Mouse (Mus musculus): ENCODE results near the gene Fam84a. TPM values are rescaled to one million over a fixed set of nuclear protein-coding genes. Genes with fewer than 3 reads are reported as not detected.

The Fam84a gene
- polyA plus RNA-seq (2015; fragmentation: Nextera tagmentation; extraction: Ambion mirVana) = 7.8 and 9.7 TPM in 2 replicates

DNA sequence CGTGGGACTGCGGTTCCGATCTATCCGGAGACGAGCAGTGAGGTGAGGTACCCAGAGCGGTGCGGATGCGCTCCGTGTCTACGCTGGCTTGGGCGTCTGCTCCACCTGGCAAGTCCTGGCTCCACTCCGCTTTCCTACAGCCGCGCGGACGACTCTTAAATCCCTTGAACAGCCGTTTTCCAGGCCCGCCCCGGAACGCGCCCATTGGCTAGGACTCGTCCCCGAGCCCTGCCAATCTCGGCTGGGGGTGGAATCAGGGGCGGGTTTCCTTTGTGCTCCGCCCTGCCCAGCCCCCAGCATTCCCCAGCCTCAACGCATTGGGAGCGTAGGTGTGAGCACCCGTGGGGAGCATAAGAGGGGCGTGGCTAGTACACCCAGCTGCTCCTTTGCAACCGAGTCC, at the start of gene Fam84a:
TSS of gene Fam84a (minus strand) at position 134 of the 400 bp plus-strand sequence.
- Histone ChIP-seq H3K9ac (replicated peaks; ENCODE audit: low read length) (peak within 1 kb of the TSS; percentile 68), H3K27me3 (ENCODE audit: insufficient read depth, low read length) (peaks cover 28% of the 10 kb centered on the region), H3K9me3 (ENCODE audit: low read length) (no peaks in the 10 kb centered on the region), H3K4me2 (replicated peaks; ENCODE audit: low read depth, low read length) (peak within 1 kb of the TSS; percentile 91), H3K4me1 (ENCODE audit: insufficient read depth, low read length) (peaks cover 27% of the 10 kb centered on the region), H3K27ac (ENCODE audit: low read length) (no peak within 1 kb of the TSS), H3K36me3 (ENCODE audit: insufficient read depth, low read length) (no peaks in the 10 kb centered on the region), H3K4me3 (ENCODE audit: low read length) (peak within 1 kb of the TSS; percentile 69)
- under 1% methylated on average over 31 of the region's 31 CpGs for WGBS
- peak; percentile 97 for ATAC-seq (ENCODE audit: low FRiP score, low TSS enrichment)

DNA sequence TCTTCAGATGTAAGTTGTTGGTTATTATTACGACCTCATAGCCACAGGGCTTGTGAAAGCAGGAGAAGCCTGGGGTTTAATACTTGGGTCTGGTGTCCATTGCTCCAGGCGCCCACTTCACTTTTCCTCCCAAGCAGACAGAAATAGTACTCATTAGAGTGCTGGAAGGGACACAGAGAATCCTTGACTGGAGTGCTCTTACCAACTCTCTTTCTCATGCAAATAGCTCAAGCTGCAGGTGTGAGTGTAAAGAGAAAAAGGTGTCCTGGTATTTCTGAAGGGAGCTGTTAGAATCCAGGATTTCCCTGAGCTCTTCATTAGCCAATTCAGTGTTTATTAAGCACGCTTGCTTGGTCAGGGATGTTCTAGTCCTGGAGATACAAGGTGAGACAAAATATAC, 43.6 kb upstream of the Fam84a start:
- Histone ChIP-seq H3K4me1 (ENCODE audit: insufficient read depth, low read length) (no peaks in the 10 kb centered on the region), H3K27me3 (ENCODE audit: insufficient read depth, low read length) (no peaks in the 10 kb centered on the region), H3K4me3 (ENCODE audit: low read length) (no peak overlapping the region), H3K36me3 (ENCODE audit: insufficient read depth, low read length) (no peaks in the 10 kb centered on the region), H3K27ac (ENCODE audit: low read length) (no peak overlapping the region), H3K9ac (replicated peaks; ENCODE audit: low read length) (no peak overlapping the region), H3K4me2 (replicated peaks; ENCODE audit: low read depth, low read length) (no peak overlapping the region), H3K9me3 (ENCODE audit: low read length) (no peaks in the 10 kb centered on the region)
- WGBS = 75% methylated on average over 3 of the region's 3 CpGs
- ATAC-seq (ENCODE audit: low FRiP score, low TSS enrichment) = no peak

DNA sequence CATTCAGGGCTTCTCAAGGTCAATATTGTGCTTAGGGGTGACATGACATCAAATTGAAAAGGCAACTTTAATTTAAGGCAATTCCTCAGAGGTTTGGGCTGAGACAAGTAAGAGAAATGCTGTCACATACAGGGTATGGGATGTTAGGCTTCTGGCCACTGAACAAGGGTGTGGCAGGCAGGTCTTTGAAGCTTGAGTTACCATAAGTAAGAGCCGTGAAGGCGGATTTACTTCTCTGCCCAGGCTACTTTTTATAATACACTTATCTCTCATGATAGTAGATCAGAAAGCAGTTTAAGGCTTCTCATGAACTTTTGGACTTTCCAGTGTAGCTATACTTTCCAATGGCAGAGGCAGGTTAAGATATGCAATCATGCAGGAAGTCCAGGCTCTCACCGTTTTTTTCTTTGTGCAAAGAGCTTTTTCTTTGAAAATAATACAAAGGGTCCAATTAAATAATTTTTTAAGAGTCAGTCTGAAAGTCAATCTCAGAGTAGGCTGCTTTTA, 34.9 kb upstream of the Fam84a start:
- no peak for ATAC-seq (ENCODE audit: low FRiP score, low TSS enrichment)
- 78% methylated on average over 3 of the region's 3 CpGs for WGBS
- Histone ChIP-seq H3K4me3 (ENCODE audit: low read length) (no peak overlapping the region), H3K36me3 (ENCODE audit: insufficient read depth, low read length) (no peaks in the 10 kb centered on the region), H3K9me3 (ENCODE audit: low read length) (no peaks in the 10 kb centered on the region), H3K4me2 (replicated peaks; ENCODE audit: low read depth, low read length) (no peak overlapping the region), H3K27ac (ENCODE audit: low read length) (no peak overlapping the region), H3K9ac (replicated peaks; ENCODE audit: low read length) (no peak overlapping the region), H3K4me1 (ENCODE audit: insufficient read depth, low read length) (no peaks in the 10 kb centered on the region), H3K27me3 (ENCODE audit: insufficient read depth, low read length) (no peaks in the 10 kb centered on the region)

DNA sequence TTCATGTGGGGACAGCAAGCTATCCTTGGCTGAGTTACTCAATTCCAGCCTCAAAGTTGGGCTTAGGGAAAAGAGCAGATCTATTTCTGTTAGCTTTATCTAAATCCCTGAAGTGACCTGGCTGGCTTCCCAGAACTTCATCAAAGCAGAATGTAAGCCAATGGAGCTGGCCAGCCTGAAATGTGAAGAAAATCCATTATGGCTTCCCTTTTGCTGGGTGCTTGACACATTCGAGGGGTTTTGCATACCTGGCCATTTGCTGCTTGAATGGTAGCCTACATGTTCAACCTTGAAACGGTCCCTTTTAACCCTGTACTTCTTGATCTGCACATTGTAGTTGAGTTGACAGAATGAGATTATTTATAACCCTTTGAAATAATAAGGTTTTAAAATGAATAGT, 13.9 kb upstream of the Fam84a start:
- Histone ChIP-seq H3K9me3 (ENCODE audit: low read length) (no peaks in the 10 kb centered on the region), H3K9ac (replicated peaks; ENCODE audit: low read length) (no peak overlapping the region), H3K27ac (ENCODE audit: low read length) (no peak overlapping the region), H3K27me3 (ENCODE audit: insufficient read depth, low read length) (no peaks in the 10 kb centered on the region), H3K4me2 (replicated peaks; ENCODE audit: low read depth, low read length) (no peak overlapping the region), H3K4me1 (ENCODE audit: insufficient read depth, low read length) (no peaks in the 10 kb centered on the region), H3K4me3 (ENCODE audit: low read length) (no peak overlapping the region), H3K36me3 (ENCODE audit: insufficient read depth, low read length) (no peaks in the 10 kb centered on the region)
- no peak for ATAC-seq (ENCODE audit: low FRiP score, low TSS enrichment)
- WGBS = 54% methylated on average over 2 of the region's 2 CpGs

DNA sequence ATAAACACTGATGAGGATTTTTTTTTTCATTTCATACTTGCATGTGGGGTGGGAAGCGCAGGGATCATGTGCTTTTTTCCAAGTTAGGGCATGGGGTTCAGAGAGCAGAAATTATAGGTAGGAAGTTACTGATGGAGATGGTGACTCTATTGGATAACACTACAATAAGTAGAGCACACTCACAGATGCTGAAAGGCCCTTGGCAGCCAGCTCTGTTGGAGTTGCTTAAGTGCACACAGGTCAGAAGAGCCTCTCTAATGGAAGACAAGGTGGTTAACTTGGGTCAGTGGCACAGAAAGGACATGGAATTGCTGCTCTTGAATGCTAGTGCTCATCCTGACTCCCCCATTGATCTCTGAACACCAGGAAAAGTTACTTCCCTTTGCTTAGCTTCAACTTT, 13.1 kb upstream of the Fam84a start:
- Histone ChIP-seq H3K27me3 (ENCODE audit: insufficient read depth, low read length) (no peaks in the 10 kb centered on the region), H3K4me3 (ENCODE audit: low read length) (no peak overlapping the region), H3K4me1 (ENCODE audit: insufficient read depth, low read length) (no peaks in the 10 kb centered on the region), H3K9me3 (ENCODE audit: low read length) (no peaks in the 10 kb centered on the region), H3K36me3 (ENCODE audit: insufficient read depth, low read length) (no peaks in the 10 kb centered on the region), H3K27ac (ENCODE audit: low read length) (no peak overlapping the region), H3K9ac (replicated peaks; ENCODE audit: low read length) (no peak overlapping the region), H3K4me2 (replicated peaks; ENCODE audit: low read depth, low read length) (no peak overlapping the region)
- ATAC-seq (ENCODE audit: low FRiP score, low TSS enrichment) = no peak
- WGBS = 100% methylated on average over 1 of the region's 1 CpGs

DNA sequence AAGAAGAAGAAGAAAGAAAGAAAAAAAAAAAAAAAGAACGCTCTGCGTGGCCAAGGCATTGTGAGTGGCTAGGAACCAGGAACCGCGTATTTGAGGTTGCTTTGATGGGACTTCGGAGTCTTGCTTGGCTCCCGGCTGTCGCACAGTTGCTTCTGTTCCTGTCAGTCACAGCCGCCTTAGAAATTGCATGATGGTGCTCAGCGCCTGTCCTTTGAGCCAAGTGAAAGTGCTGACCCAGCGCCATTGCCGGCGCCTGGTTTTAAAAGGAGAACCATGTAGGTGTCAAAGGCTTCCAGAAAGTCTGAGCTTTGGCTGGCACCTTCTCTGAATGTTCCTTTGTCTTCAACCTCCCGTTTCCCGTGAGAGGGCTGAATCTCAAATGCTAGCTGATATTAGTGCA, 572 bp upstream of the Fam84a start:
- ATAC-seq (ENCODE audit: low FRiP score, low TSS enrichment) = no peak
- Histone ChIP-seq H3K9ac (replicated peaks; ENCODE audit: low read length) (peak overlapping the region; percentile 56), H3K27ac (ENCODE audit: low read length) (no peak overlapping the region), H3K4me3 (ENCODE audit: low read length) (peak overlapping the region; percentile 69), H3K4me2 (replicated peaks; ENCODE audit: low read depth, low read length) (peak overlapping the region; percentile 91), H3K36me3 (ENCODE audit: insufficient read depth, low read length) (no peaks in the 10 kb centered on the region), H3K4me1 (ENCODE audit: insufficient read depth, low read length) (peaks cover 27% of the 10 kb centered on the region), H3K27me3 (ENCODE audit: insufficient read depth, low read length) (peaks cover 28% of the 10 kb centered on the region), H3K9me3 (ENCODE audit: low read length) (no peaks in the 10 kb centered on the region)
- WGBS = under 1% methylated on average over 14 of the region's 14 CpGs

DNA sequence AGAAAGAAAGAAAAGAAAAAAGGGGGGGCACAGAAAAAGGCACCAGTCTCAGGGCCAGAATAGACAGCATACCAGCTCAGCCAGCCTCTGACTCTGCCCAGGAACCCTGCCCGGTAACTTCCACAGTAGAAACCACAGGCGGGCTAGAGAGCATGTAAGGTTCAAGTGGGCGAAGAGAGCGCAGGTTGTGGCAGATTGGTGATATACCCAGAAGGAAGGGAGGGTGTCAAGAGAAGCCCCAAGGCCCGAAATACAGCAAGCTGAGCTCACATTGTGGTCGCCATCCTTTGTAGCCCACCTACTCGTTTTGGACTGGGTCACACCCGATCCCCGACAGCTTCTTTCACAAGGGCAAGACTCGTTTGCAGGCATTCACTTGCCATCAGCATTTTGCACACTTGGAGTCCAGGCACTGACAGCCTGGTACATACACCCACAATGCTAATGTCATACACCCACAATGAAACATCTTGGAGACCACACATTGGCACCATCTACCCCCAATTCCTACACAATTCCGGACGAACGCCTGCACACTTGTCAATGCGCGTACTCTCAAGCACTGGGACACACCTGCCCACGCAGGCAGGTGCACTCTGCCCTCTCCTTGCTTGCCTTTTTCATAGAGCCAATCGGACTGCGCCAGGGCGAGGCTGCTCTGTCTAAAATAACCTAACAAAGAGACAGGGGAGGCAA, 770 bp downstream of the Fam84a start:
- Histone ChIP-seq H3K27me3 (ENCODE audit: insufficient read depth, low read length) (peaks cover 28% of the 10 kb centered on the region), H3K4me1 (ENCODE audit: insufficient read depth, low read length) (peaks cover 27% of the 10 kb centered on the region), H3K4me2 (replicated peaks; ENCODE audit: low read depth, low read length) (peak overlapping the region; percentile 91), H3K36me3 (ENCODE audit: insufficient read depth, low read length) (no peaks in the 10 kb centered on the region), H3K4me3 (ENCODE audit: low read length) (peak overlapping the region; percentile 69), H3K27ac (ENCODE audit: low read length) (no peak overlapping the region), H3K9me3 (ENCODE audit: low read length) (no peaks in the 10 kb centered on the region), H3K9ac (replicated peaks; ENCODE audit: low read length) (peak overlapping the region; percentile 5)
- peak; percentile 13; the same call in 1 of the 2 replicates for ATAC-seq (ENCODE audit: low FRiP score, low TSS enrichment)
- 3% methylated on average over 19 of the region's 19 CpGs for WGBS

DNA sequence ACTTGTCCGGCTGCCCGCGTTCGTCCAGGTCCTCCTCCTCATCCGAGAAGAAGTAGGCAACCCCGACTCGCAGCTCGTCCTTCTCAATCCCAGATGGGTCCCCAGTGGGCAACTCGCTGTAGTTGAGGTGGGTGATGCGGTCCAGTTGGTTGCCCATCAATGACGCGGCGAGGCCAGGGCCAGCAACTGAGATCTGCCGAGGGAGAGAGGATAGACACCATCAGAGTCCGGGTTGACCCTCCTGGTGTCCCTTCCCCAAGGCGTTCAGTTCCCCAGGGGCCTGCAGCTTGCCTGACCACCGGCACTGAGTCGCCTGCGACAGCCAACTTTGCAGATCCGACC, 1.3 kb downstream of the Fam84a start:
- Histone ChIP-seq H3K4me3 (ENCODE audit: low read length) (peak overlapping the region; percentile 69), H3K9me3 (ENCODE audit: low read length) (no peaks in the 10 kb centered on the region), H3K27ac (ENCODE audit: low read length) (no peak overlapping the region), H3K36me3 (ENCODE audit: insufficient read depth, low read length) (no peaks in the 10 kb centered on the region), H3K4me2 (replicated peaks; ENCODE audit: low read depth, low read length) (peak overlapping the region; percentile 91), H3K27me3 (ENCODE audit: insufficient read depth, low read length) (peaks cover 28% of the 10 kb centered on the region), H3K9ac (replicated peaks; ENCODE audit: low read length) (peak overlapping the region; percentile 59), H3K4me1 (ENCODE audit: insufficient read depth, low read length) (peaks cover 27% of the 10 kb centered on the region)
- no peak for ATAC-seq (ENCODE audit: low FRiP score, low TSS enrichment)
- 2% methylated on average over 20 of the region's 20 CpGs for WGBS

DNA sequence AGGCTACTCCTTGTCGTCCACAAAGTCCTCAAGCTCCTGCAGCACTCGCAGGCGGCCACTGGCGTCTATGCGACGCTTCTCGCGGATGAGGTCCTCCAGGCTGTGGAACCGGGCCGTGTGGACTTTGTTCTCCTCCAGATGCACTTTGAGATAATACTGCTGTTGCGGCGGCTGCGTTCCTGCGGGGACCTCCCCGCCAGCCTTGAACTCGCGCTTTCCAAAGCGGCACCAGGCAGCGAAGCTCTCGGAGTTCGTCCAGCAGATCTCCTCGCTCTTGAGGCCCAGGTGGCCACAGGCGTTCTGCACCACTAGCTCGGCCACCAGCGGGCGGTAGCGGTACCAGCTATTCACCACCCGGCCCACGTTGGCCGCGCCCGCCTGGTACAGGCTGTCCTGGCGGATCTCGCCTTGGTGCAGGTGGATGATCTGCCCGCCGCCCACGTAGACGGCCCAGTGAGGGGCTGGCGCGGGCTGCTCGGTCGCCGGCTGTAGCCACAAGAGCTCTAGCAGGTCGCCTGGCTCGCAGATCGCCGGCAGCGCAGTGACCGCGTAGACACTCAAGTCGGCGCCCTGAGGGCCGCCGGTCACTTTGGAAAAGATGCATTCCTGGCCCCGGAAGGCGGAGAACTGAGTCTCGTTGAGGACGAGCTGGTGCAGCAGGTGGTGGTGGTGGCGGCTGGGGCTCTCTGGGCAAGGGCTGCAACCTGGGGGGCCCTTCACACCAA, 1.8 kb downstream of the Fam84a start:
- ATAC-seq (ENCODE audit: low FRiP score, low TSS enrichment) = peak; percentile 67
- Histone ChIP-seq H3K9me3 (ENCODE audit: low read length) (no peaks in the 10 kb centered on the region), H3K4me2 (replicated peaks; ENCODE audit: low read depth, low read length) (peak overlapping the region; percentile 91)

More for the DNA sequence above, 1.8 kb downstream of the Fam84a start:
- no peak overlapping the region for H3K27ac ChIP-seq (ENCODE audit: low read length)
- H3K36me3 ChIP-seq (ENCODE audit: insufficient read depth, low read length) = no peaks in the 10 kb centered on the region
- peaks cover 28% of the 10 kb centered on the region for H3K27me3 ChIP-seq (ENCODE audit: insufficient read depth, low read length)
- WGBS = under 1% methylated on average over 59 of the region's 59 CpGs
- peak overlapping the region; percentile 59 for H3K9ac ChIP-seq (replicated peaks; ENCODE audit: low read length)
- peaks cover 27% of the 10 kb centered on the region for H3K4me1 ChIP-seq (ENCODE audit: insufficient read depth, low read length)
- peak overlapping the region; percentile 69 for H3K4me3 ChIP-seq (ENCODE audit: low read length)
